Comparison of ENCODE assay signal across 8 mouse cellular contexts in genomic region chr13:31820587-31821017, GRCm38 (mm10). TPM values are rescaled to one million over a fixed set of nuclear protein-coding genes. Genes with fewer than 3 reads are reported as not detected.
DNase-seq lines count a peak whose midpoint lies in the region; ATAC-seq lines count a peak whose summit lies in the region.

No protein-coding gene starts in this region.

- H3K36me3 ChIP-seq in embryonic facial prominence, embryonic 14.5 days (ENCODE audit: control insufficient read depth, insufficient read depth, low read length), result no peaks in the 10 kb centered on the region
- H3K36me3 ChIP-seq in hindbrain, embryonic 11.5 days (ENCODE audit: control insufficient read depth, insufficient read depth, low read length), result no peaks in the 10 kb centered on the region
- H3K36me3 ChIP-seq in neural tube, embryonic 15.5 days, result no peaks in the 10 kb centered on the region

- H3K27ac ChIP-seq in embryonic facial prominence, embryonic 14.5 days (replicated peaks; ENCODE audit: low read depth, low read length), result peak overlapping the region; percentile 69
- no peak overlapping the region for H3K27ac ChIP-seq in hindbrain, embryonic 11.5 days (ENCODE audit: low read depth, low read length)
- no peak overlapping the region; the same call in 1 of the 2 replicates for H3K27ac ChIP-seq in neural tube, embryonic 15.5 days (replicated peaks)

- no peaks in the 10 kb centered on the region for H3K9me3 ChIP-seq in embryonic facial prominence, embryonic 14.5 days (ENCODE audit: control insufficient read depth, low read length)
- no peaks in the 10 kb centered on the region for H3K9me3 ChIP-seq in hindbrain, embryonic 11.5 days (ENCODE audit: control insufficient read depth, low read length)
- H3K9me3 ChIP-seq in neural tube, embryonic 15.5 days (replicated peaks), result no peaks in the 10 kb centered on the region

- peaks cover 37% of the 10 kb centered on the region for H3K27me3 ChIP-seq in embryonic facial prominence, embryonic 14.5 days (replicated peaks; ENCODE audit: control insufficient read depth, insufficient read depth, low read length)
- peaks cover 16% of the 10 kb centered on the region for H3K27me3 ChIP-seq in hindbrain, embryonic 11.5 days (ENCODE audit: control insufficient read depth, insufficient read depth, low read length)
- H3K27me3 ChIP-seq in neural tube, embryonic 15.5 days (replicated peaks), result peaks cover 59% of the 10 kb centered on the region

- ATAC-seq in embryonic facial prominence, embryonic 14.5 days (ENCODE audit: low read depth), result peak; percentile 70; the same call in 1 of the 2 replicates
- peak; percentile 81 for ATAC-seq in hindbrain, embryonic 11.5 days (ENCODE audit: low FRiP score)
- ATAC-seq in neural tube, embryonic 15.5 days (ENCODE audit: low FRiP score), result peak; percentile 71; the same call in 1 of the 2 replicates
- no peak for ATAC-seq in cerebellum, adult (ENCODE audit: insufficient number of reproducible peaks, low FRiP score, low TSS enrichment)

- DNase-seq in lung, postnatal 10 days, result peak; percentile 28
- DNase-seq in lung, postnatal 14 days, result no peak
- no peak for DNase-seq in embryonic facial prominence, embryonic 14.5 days (ENCODE audit: low spot score)
- peak; percentile 71 for DNase-seq in hindbrain, embryonic 11.5 days (ENCODE audit: low spot score)
- peak; percentile 57 for DNase-seq in liver
- no peak for DNase-seq in thymus, postnatal 14 days

- peak overlapping the region; percentile 20 for H3K9ac ChIP-seq in embryonic facial prominence, embryonic 14.5 days (ENCODE audit: low read depth, low read length)
- H3K9ac ChIP-seq in hindbrain, embryonic 11.5 days (ENCODE audit: low read depth, low read length), result no peak overlapping the region
- peak overlapping the region; percentile 14; the same call in 1 of the 2 replicates for H3K9ac ChIP-seq in neural tube, embryonic 15.5 days (replicated peaks)

- H3K4me1 ChIP-seq in embryonic facial prominence, embryonic 14.5 days (ENCODE audit: control insufficient read depth, insufficient read depth, low read length), result peaks cover 37% of the 10 kb centered on the region
- H3K4me1 ChIP-seq in hindbrain, embryonic 11.5 days (replicated peaks; ENCODE audit: control insufficient read depth, insufficient read depth, low read length), result no peaks in the 10 kb centered on the region
- peaks cover 7% of the 10 kb centered on the region; the same call in 1 of the 2 replicates for H3K4me1 ChIP-seq in neural tube, embryonic 15.5 days

- peak overlapping the region; percentile 64 for H3K4me2 ChIP-seq in embryonic facial prominence, embryonic 14.5 days (ENCODE audit: low read depth, low read length)
- H3K4me2 ChIP-seq in hindbrain, embryonic 11.5 days (replicated peaks; ENCODE audit: low read depth, low read length), result peak overlapping the region; percentile 36
- peak overlapping the region; percentile 48 for H3K4me2 ChIP-seq in neural tube, embryonic 15.5 days

- H3K4me3 ChIP-seq in embryonic facial prominence, embryonic 14.5 days (ENCODE audit: low read depth, low read length), result peak overlapping the region; percentile 34
- H3K4me3 ChIP-seq in hindbrain, embryonic 11.5 days (ENCODE audit: low read depth, low read length), result 0 out of 2 replicates have a peak overlapping the region, but pooled peaks have one; percentile 6
- peak overlapping the region; percentile 9; the same call in 1 of the 2 replicates for H3K4me3 ChIP-seq in neural tube, embryonic 15.5 days (replicated peaks)

- 7% methylated on average over 16 of the region's 16 CpGs for WGBS in embryonic facial prominence, embryonic 14.5 days
- WGBS in hindbrain, embryonic 11.5 days, result under 1% methylated on average over 16 of the region's 16 CpGs
- WGBS in neural tube, embryonic 15.5 days, result 6% methylated on average over 16 of the region's 16 CpGs

RNA-seq across cellular contexts. Expression of gene Foxc1, which starts 14.2 kb away (rescaled TPM):
- polyA plus RNA-seq in embryonic facial prominence, embryonic 14.5 days (2014; fragmentation: Nextera tagmentation; extraction: Ambion mirVana), result 6.7 and 7.3 TPM in 2 replicates
- polyA plus RNA-seq in hindbrain, embryonic 11.5 days (2014; fragmentation: Nextera tagmentation; extraction: Ambion mirVana), result 5.6 and 6.1 TPM in 2 replicates
- polyA plus RNA-seq in neural tube, embryonic 15.5 days (2015; fragmentation: Nextera tagmentation; extraction: Ambion mirVana), result 1.00 and 1.1 TPM in 2 replicates

Comparison
In these comparisons a context has a peak if more than half of its experiments do, and no peak if none do; other contexts are left out.
1. DNase-seq: peak in lung, postnatal 10 days (single experiment), hindbrain, embryonic 11.5 days (single experiment) and liver (single experiment); none in lung, postnatal 14 days (single experiment), embryonic facial prominence, embryonic 14.5 days (single experiment) and thymus, postnatal 14 days (single experiment).
2. Peak in every context shown above with its lines, with median percentiles within 50 percentile points of each other: H3K4me2 ChIP-seq and H3K4me3 ChIP-seq.